Mouse (Mus musculus) frontal cortex, postnatal 36 days (tissue): ENCODE results near the gene Artn.

Experiments
- DNase-seq, 2 experiments: peaks; one replicate each; pipeline ENCODE4 v3.0.0; 2022; ENCODE audit warnings: low spot score in 2 of 2

Artn gene

DNA sequence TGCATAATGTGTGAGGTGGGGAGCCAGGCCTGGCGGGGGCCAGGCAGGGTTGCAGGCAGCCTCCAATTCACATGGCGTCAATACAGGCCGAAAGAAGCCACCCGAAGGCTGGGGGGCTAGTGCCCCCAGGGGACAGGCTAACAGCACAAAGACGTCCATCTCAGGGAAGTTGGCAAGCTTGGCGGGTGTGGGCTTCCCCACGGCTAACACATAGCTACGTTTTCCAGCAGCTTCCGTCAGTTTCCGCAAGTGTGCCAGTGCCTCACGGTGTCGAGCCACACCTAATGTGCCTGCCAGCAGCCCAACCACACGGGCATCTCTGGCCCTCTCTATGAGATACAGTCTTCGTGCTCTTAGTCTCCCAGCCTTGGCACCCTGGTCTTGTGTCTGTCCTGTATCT, 39.5 kb downstream of the Artn start:
- DNase-seq, result no peak

DNA sequence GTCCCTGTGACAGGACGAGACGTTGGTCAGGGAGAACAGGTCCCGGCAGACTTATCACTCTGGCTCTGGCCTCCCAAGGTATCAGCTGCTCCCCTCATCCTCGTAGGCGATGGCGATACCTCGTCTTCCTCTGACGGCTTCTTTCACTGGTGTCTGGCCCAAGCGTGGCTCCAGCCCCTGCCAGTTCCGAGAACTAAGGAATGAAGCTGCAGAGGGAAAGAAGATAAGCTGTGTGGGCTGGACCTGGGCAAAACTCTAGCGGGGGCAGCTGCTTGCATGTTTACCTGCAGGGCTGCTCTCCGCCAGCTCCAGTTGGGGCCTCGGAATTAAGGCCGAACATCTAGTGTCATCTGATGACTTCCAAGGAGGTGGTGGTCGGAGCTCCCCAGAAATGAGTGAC, 40.1 kb downstream of the Artn start:
- DNase-seq, result no peak

DNA sequence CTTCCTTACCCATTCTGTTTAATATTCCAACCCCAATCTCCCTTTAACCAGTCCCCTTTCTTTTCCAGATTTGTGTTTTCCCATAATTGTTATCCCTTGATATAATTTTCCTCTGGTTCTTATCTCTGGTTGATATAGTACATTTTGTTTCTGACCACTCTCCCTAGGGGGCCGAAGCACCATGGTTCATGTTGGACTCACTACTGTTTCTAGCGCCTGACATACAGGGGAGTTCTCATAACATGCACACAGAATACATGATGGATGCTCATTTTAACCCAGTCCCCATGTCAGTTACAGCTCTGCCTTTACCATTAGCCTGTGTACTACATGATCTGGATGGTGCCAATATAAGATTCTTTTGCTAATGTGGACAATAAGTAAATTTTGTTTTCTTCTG, 41.6 kb downstream of the Artn start:
- no peak for DNase-seq

DNA sequence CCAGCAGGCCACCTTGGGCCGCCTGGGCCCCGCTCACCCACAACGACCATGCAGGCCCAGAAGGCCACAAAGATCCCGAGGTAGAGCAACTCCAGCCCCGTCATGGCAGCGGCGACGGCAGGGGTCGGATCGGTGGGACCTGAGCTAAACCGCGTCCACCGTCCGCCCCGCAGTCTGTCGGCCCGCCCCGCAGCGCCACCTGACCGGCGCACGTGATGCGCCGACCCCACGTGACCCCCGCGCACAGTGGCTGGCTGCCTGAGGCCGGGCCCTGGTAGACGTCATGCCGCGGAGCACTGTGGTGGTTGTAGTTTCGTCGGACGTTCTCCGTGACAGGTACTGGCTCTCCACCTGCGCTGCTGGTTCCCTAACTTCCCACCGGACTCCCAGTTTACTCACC, 42.4 kb downstream of the Artn start, which contains the start of gene Atp6v0b:
Atp6v0b (minus strand) TSS at position 201 of the 400 bp plus-strand sequence.
- peak; percentile 95 to 96 for DNase-seq

DNA sequence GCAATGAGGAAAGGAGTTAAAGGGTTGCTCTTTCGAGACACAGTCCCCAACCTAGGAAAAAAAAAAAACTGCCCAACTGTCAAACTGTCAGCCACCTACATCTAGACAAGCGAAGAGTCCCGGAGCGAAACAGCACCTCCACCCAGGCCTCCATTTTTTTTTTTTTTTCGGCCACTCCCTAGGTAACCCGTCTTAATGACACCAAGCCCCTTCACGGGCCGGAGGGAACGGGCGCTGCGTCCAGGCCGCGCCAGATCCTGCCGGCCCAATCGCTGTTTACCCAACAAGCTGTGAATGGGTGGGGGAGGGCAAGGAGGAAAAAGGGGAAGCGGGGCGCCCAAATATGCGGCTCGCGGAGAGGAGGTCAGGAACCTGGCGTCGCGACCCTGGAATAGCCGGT, 42.9 kb downstream of the Artn start:
- DNase-seq, result no peak

DNA sequence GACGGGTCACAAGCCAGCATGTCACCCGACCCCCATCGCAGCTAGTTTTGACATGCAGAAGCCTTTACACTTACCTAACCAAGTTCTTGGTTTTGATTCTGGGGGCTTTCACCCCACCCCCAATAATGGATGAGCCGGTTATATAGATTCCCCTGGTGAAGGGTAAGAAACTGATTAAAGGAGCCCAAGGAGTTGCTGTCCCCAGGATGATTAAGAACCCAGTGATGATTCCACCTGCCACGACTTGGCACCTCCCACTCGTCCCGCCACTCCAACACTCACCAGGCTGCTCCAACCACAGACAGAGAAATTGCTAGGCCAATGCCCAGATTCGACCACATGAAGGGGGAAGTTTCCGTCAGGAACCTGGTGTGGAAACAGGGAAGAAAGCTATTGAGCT, 43.6 kb downstream of the Artn start:
- no peak for DNase-seq

DNA sequence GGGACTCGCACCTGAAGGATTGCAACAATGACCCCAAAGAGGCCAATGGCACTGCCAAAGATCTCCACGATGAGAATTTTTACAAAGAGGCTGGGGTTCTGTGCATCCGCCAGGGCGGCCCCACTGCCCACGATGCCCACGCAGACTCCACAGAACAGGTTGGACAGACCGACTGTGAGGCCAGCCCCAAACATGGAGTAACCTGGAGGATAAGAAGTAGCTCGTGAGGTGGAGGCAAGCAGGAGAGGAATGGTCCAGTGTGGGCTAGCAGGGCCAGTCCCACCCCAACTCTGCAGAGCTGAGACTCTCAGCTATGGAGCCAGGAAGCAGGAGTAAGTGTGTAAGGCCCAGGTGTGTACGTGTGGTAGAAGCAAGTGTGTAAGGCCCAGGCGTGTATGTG, 44.5 kb downstream of the Artn start:
- DNase-seq, result no peak

DNA sequence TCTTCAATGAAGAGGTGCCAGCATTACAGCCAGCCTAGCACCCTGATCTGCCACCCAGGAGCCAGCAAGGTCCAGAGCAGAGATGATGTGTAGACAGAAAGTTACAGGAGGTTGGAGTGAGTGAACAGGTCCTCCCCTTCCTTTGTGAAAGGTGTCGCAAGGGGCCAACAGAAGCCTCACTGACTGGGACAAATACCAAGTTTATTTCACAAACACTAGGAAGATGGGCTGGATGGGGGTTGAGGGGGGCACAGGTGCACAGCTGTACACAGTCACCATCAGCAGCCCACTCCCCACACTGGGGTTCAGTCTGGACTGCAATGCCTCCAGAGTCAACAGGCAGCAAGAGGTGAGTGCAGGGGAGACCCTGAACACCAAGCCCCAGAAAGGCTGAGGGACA, 45.4 kb downstream of the Artn start:
- DNase-seq, result no peak

DNA sequence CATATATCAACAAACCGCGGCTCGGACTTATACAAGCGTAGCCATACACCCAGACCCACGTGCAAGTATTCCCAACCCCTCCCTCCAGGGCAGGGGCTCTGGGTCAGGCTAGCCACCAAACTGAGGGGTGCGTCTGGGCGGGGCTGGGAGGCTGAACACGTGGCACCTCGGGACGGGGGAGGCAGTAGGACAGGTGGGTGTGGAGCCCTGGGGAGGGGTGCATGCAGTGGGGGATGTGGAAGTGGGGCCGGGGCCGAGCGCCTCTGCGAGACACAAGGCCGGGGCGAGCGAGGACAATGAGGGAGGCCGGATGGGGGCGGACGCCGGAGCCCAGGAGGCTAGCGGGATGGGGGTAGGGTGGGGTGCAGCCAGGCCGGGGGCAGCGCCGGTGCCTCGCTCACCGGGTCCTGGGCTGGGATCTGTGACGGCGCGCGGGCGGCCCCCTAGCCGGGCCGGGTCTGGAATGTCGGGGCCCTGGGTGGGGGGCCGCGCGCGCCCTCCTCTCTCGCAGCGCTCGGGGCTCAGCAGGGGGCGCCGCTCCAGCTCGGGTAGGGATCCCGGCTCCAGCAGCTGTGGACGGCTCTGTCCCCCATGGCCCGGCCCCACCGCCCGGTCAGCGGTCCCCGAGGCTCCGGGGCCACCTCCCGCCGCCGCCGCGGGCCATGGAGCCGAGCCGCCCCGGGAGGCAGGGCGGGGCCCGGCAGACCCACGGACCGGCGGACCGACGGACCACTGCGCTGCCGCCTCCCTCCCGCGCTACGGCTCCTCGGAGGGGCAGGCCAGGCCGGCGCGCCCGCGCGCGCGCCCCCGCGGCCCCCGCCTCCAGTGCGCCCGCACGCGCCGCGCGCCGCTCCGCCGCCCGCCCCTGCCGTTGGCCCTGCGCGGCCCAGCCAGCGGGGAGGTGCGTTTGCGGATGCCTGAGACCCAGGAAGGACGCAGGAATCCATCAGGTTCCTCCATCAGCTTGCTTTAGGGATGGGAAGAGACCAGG, 46.6 kb downstream of the Artn start, which contains the start of gene B4galt2:
B4galt2 (minus strand) TSS at position 787 of the 991 bp plus-strand sequence.
- peak; percentile 66 to 71 for DNase-seq

DNA sequence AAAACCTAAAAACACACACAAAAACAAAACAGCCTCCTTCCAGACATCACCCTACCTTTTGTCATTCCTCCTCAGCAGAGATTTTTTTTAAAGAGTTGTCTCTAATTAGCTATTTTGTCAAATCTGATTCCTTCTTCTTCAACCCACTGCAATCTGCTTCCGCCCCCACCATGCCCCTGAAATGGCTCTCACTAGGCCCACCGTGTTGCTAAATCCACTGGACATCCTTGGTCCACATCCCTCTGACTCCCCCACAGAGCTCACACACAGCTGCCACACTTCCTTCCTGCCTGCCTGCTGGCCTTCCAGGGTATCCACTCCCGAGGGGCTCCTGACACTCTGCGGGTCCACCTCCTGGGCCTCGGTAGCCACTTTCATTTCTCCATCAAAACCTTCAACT, 50.9 kb downstream of the Artn start:
- no peak for DNase-seq

DNA sequence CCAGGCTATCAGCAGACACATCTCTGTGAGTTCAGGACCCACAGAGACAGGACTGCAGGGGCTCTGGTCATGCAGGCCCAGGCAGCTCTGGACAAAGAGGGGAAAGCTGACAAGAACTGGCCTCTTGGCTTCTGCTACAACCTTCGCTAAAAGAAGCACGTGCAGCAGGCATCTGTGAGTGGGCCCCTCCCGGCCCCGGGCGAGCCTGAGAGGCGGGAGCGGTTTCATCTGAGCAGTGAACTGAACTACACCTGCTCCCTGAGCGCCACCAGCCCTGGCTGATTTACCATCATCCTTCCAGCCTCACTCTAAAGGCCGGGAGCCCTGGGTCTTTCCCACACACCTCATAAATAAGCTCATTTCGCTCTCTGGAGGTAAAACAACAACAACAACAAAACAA, 51.3 kb downstream of the Artn start:
- DNase-seq, result no peak
